Mouse (Mus musculus) MEL (cell line): Measurements from ENCODE around the gene Nedd8. TPM values are rescaled to one million over a fixed set of nuclear protein-coding genes. Genes with fewer than 3 reads are reported as not detected.

Source experiments
- DNase-seq: peaks from one replicate; pipeline ENCODE4 v3.0.0; 2011; ENCODE audit warnings: low read depth, low spot score
- H3K27ac ChIP-seq: 2 replicates; pipeline ENCODE4 v1.5.1; 2012; ENCODE audit warnings: low read depth, mild to moderate bottlenecking, control low read depth, low read length, moderate library complexity; ENCODE audit not compliant: control insufficient read depth
- H3K27me3 ChIP-seq, 2 experiments: fragments of 150-350 bp in 1 of 2; sonication (generic) in 1 of 2; 2 replicates each; pipeline ENCODE4 v1.6.1; 2012; ENCODE audit warnings: low read length in 2 of 2, mild to moderate bottlenecking in 2 of 2, improper control_type of control experiment in 1 of 2, moderate library complexity in 1 of 2; ENCODE audit not compliant: insufficient read depth in 2 of 2, control insufficient read depth in 1 of 2
- H3K36me3 ChIP-seq, 2 experiments: 2 replicates each; pipeline ENCODE4 v1.6.1; 2012 to 2014; ENCODE audit warnings: low read length in 2 of 2, improper control_type of control experiment in 1 of 2, inconsistent platforms in 1 of 2, mild to moderate bottlenecking in 1 of 2; ENCODE audit not compliant: insufficient read depth in 2 of 2, control insufficient read depth in 1 of 2
- H3K4me1 ChIP-seq, 2 experiments: fragments of 150-350 bp in 1 of 2; sonication (generic) in 1 of 2; 2 replicates each; pipeline ENCODE4 v1.6.1; 2012; ENCODE audit warnings: low read length in 2 of 2, improper control_type of control experiment in 1 of 2, mild to moderate bottlenecking in 1 of 2; ENCODE audit not compliant: insufficient read depth in 2 of 2, control insufficient read depth in 1 of 2
- H3K4me3 ChIP-seq, 2 experiments: fragments of 150-350 bp in 1 of 2; sonication (generic) in 1 of 2; 2 replicates each; pipeline ENCODE4 v1.5.1; 2012; ENCODE audit warnings: low read depth in 2 of 2, low read length in 2 of 2, mild to moderate bottlenecking in 2 of 2, moderate library complexity in 2 of 2, control low read depth in 1 of 2, improper control_type of control experiment in 1 of 2; ENCODE audit not compliant: control insufficient read depth in 1 of 2, insufficient read depth in 1 of 2
- H3K79me2 ChIP-seq: 2 replicates; pipeline ENCODE4 v1.6.1; 2012; ENCODE audit warnings: mild to moderate bottlenecking, low read length, moderate library complexity; ENCODE audit not compliant: control insufficient read depth, poor library complexity, insufficient read depth
- H3K9ac ChIP-seq: 2 replicates; pipeline ENCODE4 v1.6.1; 2012; ENCODE audit warnings: low read depth, mild to moderate bottlenecking, control low read depth, low read length, moderate library complexity; ENCODE audit not compliant: control insufficient read depth, poor library complexity, severe bottlenecking
- H3K9me3 ChIP-seq: fragments of 150-350 bp; sonication (generic); replicated peaks from 2 replicates; pipeline ENCODE4 v1.6.1; 2012; ENCODE audit warnings: mild to moderate bottlenecking, low read length, improper control_type of control experiment, moderate library complexity; ENCODE audit not compliant: insufficient read depth
- BHLHE40 ChIP-seq: IDR thresholded peaks from 2 replicates; pipeline ENCODE4 v1.6.1; 2012; ENCODE audit warnings: low read depth, mild to moderate bottlenecking, inconsistent platforms, low read length, improper control_type of control experiment, borderline replicate concordance
- CHD1 ChIP-seq: IDR thresholded peaks from 2 replicates; pipeline ENCODE4 v1.6.1; 2012; ENCODE audit warnings: low read depth, mild to moderate bottlenecking, inconsistent platforms, low read length, improper control_type of control experiment
- CTCF ChIP-seq, 3 experiments: IDR thresholded peaks in 2 of 3; conservative IDR thresholded peaks in 1 of 3; 2 replicates each; pipeline ENCODE4 v1.5.1; 2011 to 2012; ENCODE audit warnings: low read length in 3 of 3, low read depth in 2 of 3, mild to moderate bottlenecking in 2 of 3, improper control_type of control experiment in 1 of 3, inconsistent platforms in 1 of 3, mixed read lengths in 1 of 3, moderate library complexity in 1 of 3; ENCODE audit not compliant: control insufficient read depth in 1 of 3, insufficient read depth in 1 of 3, poor library complexity in 1 of 3, severe bottlenecking in 1 of 3
- E2F4 ChIP-seq: IDR thresholded peaks from 2 replicates; pipeline ENCODE4 v1.6.1; 2011; ENCODE audit warnings: low read depth, low read length, improper control_type of control experiment, borderline replicate concordance
- ELF1 ChIP-seq: IDR thresholded peaks from 2 replicates; pipeline ENCODE4 v1.6.1; 2014; ENCODE audit warnings: low read depth, mild to moderate bottlenecking, inconsistent platforms, low read length, improper control_type of control experiment, moderate library complexity
- EP300 ChIP-seq, 2 experiments: IDR thresholded peaks; 2 replicates each; pipeline ENCODE4 v1.6.1; 2011; ENCODE audit warnings: improper control_type of control experiment in 2 of 2, low read length in 2 of 2, low read depth in 1 of 2, mild to moderate bottlenecking in 1 of 2
- ETS1 ChIP-seq: IDR thresholded peaks from 2 replicates; pipeline ENCODE4 v1.6.1; 2012; ENCODE audit warnings: low read depth, mild to moderate bottlenecking, inconsistent platforms, low read length, improper control_type of control experiment, moderate library complexity
- GATA1 ChIP-seq: IDR thresholded peaks from 2 replicates; pipeline ENCODE4 v1.6.1; 2011; ENCODE audit warnings: low read depth, low read length, improper control_type of control experiment
- HCFC1 ChIP-seq: IDR thresholded peaks from 2 replicates; pipeline ENCODE4 v1.6.1; 2012; ENCODE audit warnings: low read depth, mild to moderate bottlenecking, inconsistent platforms, low read length, improper control_type of control experiment, moderate library complexity
- JUND ChIP-seq: IDR thresholded peaks from 2 replicates; pipeline ENCODE4 v1.6.1; 2011; ENCODE audit warnings: low read depth, mild to moderate bottlenecking, improper control_type of control experiment, low read length
- KAT2A ChIP-seq: conservative IDR thresholded peaks from 2 replicates; pipeline ENCODE4 v1.6.1; 2012; ENCODE audit warnings: low read depth, low read length, improper control_type of control experiment, inconsistent platforms
- MAFK ChIP-seq: IDR thresholded peaks from 2 replicates; pipeline ENCODE4 v1.6.1; 2011; ENCODE audit warnings: low read depth, mild to moderate bottlenecking, low read length, improper control_type of control experiment, borderline replicate concordance
- MAX ChIP-seq: IDR thresholded peaks from 2 replicates; pipeline ENCODE4 v1.6.1; 2011; ENCODE audit warnings: low read length, improper control_type of control experiment
- MAZ ChIP-seq: IDR thresholded peaks from 2 replicates; pipeline ENCODE4 v1.6.1; 2012; ENCODE audit warnings: low read depth, mild to moderate bottlenecking, inconsistent platforms, low read length, improper control_type of control experiment
- MEF2A ChIP-seq: IDR thresholded peaks from 2 replicates; pipeline ENCODE4 v1.6.1; 2014; ENCODE audit warnings: low read depth, mild to moderate bottlenecking, inconsistent platforms, low read length, improper control_type of control experiment; ENCODE audit not compliant: poor library complexity, insufficient replicate concordance, severe bottlenecking; ENCODE audit errors: extremely low read depth
- MXI1 ChIP-seq: IDR thresholded peaks from 2 replicates; pipeline ENCODE4 v1.6.1; 2011; ENCODE audit warnings: mild to moderate bottlenecking, low read depth, low read length, improper control_type of control experiment
- MYB ChIP-seq: IDR thresholded peaks from 2 replicates; pipeline ENCODE4 v1.6.1; 2011; ENCODE audit warnings: mild to moderate bottlenecking, low read depth, low read length, improper control_type of control experiment
- MYC ChIP-seq: IDR thresholded peaks from 2 replicates; pipeline ENCODE4 v1.6.1; 2011; ENCODE audit warnings: low read depth, mild to moderate bottlenecking, low read length, improper control_type of control experiment, moderate library complexity
- NELFE ChIP-seq: IDR thresholded peaks from 2 replicates; pipeline ENCODE4 v1.6.1; 2011; ENCODE audit warnings: low read depth, low read length, improper control_type of control experiment
- NRF1 ChIP-seq: IDR thresholded peaks from 2 replicates; pipeline ENCODE4 v1.6.1; 2014; ENCODE audit warnings: low read depth, mild to moderate bottlenecking, inconsistent platforms, low read length, improper control_type of control experiment, moderate library complexity; ENCODE audit not compliant: poor library complexity, insufficient read depth, severe bottlenecking
- POLR2A ChIP-seq, 2 experiments: IDR thresholded peaks; 2 replicates each; pipeline ENCODE4 v1.6.1; 2011 to 2012; ENCODE audit warnings: low read length in 2 of 2, mild to moderate bottlenecking in 2 of 2, control low read depth in 1 of 2, improper control_type of control experiment in 1 of 2, low read depth in 1 of 2, moderate library complexity in 1 of 2; ENCODE audit not compliant: control insufficient read depth in 1 of 2, insufficient read depth in 1 of 2, poor library complexity in 1 of 2
- POLR2AphosphoS2 ChIP-seq: IDR thresholded peaks from 2 replicates; pipeline ENCODE4 v1.6.1; 2011; ENCODE audit warnings: low read length, improper control_type of control experiment
- POLR2AphosphoS5 ChIP-seq: IDR thresholded peaks from 2 replicates; pipeline ENCODE4 v1.6.1; 2012; ENCODE audit warnings: low read depth, borderline replicate concordance, mild to moderate bottlenecking, inconsistent platforms, low read length, moderate library complexity, mixed read lengths
- RAD21 ChIP-seq: IDR thresholded peaks from 2 replicates; pipeline ENCODE4 v1.6.1; 2011; ENCODE audit warnings: mild to moderate bottlenecking, low read depth, low read length, improper control_type of control experiment
- RCOR1 ChIP-seq: IDR thresholded peaks from 2 replicates; pipeline ENCODE4 v1.6.1; 2012; ENCODE audit warnings: low read depth, mild to moderate bottlenecking, inconsistent platforms, low read length, improper control_type of control experiment
- SMC3 ChIP-seq: IDR thresholded peaks from 2 replicates; pipeline ENCODE4 v1.6.1; 2011; ENCODE audit warnings: low read depth, low read length, improper control_type of control experiment
- TAL1 ChIP-seq: IDR thresholded peaks from 2 replicates; pipeline ENCODE4 v1.6.1; 2012; ENCODE audit warnings: mild to moderate bottlenecking, inconsistent platforms, low read length, moderate library complexity, mixed read lengths
- TBP ChIP-seq: IDR thresholded peaks from 2 replicates; pipeline ENCODE4 v1.8.0; 2011; ENCODE audit warnings: low read depth, low read length, improper control_type of control experiment
- TCF12 ChIP-seq: IDR thresholded peaks from 2 replicates; pipeline ENCODE4 v1.6.1; 2014; ENCODE audit warnings: low read depth, mild to moderate bottlenecking, inconsistent platforms, low read length, improper control_type of control experiment, moderate library complexity
- UBTF ChIP-seq: IDR thresholded peaks from 2 replicates; pipeline ENCODE4 v1.6.1; 2012; ENCODE audit warnings: low read depth, mild to moderate bottlenecking, inconsistent platforms, low read length, improper control_type of control experiment, moderate library complexity, borderline replicate concordance; ENCODE audit not compliant: insufficient read depth
- USF1 ChIP-seq: IDR thresholded peaks from 2 replicates; pipeline ENCODE4 v1.6.1; 2014; ENCODE audit warnings: low read depth, mild to moderate bottlenecking, inconsistent platforms, low read length, improper control_type of control experiment, moderate library complexity
- USF2 ChIP-seq, 2 experiments: IDR thresholded peaks; 2 replicates each; pipeline ENCODE4 v1.6.1; 2011 to 2012; ENCODE audit warnings: improper control_type of control experiment in 2 of 2, low read length in 2 of 2, borderline replicate concordance in 1 of 2, inconsistent platforms in 1 of 2, low read depth in 1 of 2, mild to moderate bottlenecking in 1 of 2; ENCODE audit not compliant: insufficient read depth in 1 of 2
- ZC3H11A ChIP-seq: IDR thresholded peaks from 2 replicates; pipeline ENCODE4 v1.6.1; 2012; ENCODE audit warnings: low read depth, mild to moderate bottlenecking, inconsistent platforms, low read length, improper control_type of control experiment
- ZNF384 ChIP-seq: IDR thresholded peaks from 2 replicates; pipeline ENCODE4 v1.6.1; 2012; ENCODE audit warnings: low read depth, mild to moderate bottlenecking, inconsistent platforms, low read length, improper control_type of control experiment
- polyA plus RNA-seq, 2 experiments: library from polyadenylated mRNA; stranded (reverse) in 1 of 2; unstranded in 1 of 2; fragments of >175 nt in 1 of 2; fragments of >200 nt in 1 of 2; gene quantifications; 2 replicates each; pipeline versions ENCODE4 v1.2.1 to v1.2.4; 2012; ENCODE audit warnings: low replicate concordance in 2 of 2, low read depth in 1 of 2; ENCODE audit not compliant: insufficient read length in 2 of 2, insufficient read depth in 1 of 2, missing spikeins in 1 of 2
- total RNA-seq: library from RNA; depleted of rRNA; stranded (reverse); fragments of 300-350 nt; gene quantifications from 2 replicates; pipeline ENCODE4 v1.2.3, GENCODE M21; 2012

Nedd8 gene
- total and polyA plus RNA-seq, 3 experiments = 515 to 528 TPM; not detected in 1

DNA sequence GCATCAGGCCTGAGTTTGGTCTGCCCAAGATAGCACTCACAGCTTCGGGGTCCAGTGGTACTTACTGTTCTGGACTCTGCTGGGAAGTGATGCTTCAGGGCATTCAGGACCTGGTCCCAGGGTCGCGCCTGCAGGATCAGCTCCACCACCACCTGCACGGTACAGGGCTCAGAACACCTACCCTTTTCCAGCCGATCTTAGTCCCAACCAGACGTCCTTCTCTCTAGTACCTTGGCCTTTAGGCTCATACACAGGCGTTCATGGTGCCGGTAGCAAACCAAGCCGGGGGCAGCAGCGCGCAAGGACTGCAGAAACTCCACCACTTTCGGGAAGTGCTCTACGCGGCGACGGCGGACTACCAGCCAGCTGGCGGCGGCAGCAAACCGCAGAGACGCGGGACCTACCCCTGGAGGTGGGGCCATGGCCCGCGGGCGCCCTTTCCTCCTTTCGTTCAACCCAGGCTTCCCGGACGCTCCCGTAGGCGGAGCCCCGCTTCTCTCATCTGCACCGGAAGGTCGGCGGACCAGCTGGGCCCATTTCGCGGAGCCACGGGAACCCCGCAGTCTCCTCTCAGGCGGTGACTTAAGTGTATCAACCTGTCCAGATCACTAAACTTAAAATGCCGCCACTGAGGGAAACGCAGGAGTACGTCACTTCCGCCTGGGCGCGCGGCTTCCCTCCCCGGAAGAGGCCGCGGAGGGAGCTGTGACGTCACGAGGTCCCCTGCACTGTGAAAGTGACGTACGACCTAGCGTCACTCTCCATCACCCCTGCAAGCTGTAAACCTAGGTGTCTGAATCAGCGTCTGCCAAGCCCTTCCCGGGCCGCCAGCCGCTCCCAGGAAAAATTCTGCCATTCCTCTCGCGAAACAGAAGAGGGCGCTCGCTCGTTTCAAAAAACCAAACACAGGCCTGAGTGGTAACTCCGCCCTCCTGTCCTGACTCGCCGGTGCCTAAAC is 9.5 kb upstream of the Nedd8 start, which contains the start of gene Tinf2:
Gene Tinf2, minus strand, starts transcription at position 661 of the 958 bp plus-strand sequence.
- Histone ChIP-seq H3K36me3 (peaks cover 6 to 11% of the 10 kb centered on the region in 2 experiments), H3K27me3 (no peaks in the 10 kb centered on the region), H3K4me1 (peaks cover 0 to 6% of the 10 kb centered on the region in 2 experiments; a peak in 3 of 4 replicates), H3K79me2 (peaks cover 13% of the 10 kb centered on the region), H3K27ac (peak within 1 kb of the TSS; percentile 93), H3K9me3 (no peaks in the 10 kb centered on the region), H3K4me3 (peak within 1 kb of the TSS; percentile 76 to 83), H3K9ac (peak within 1 kb of the TSS; percentile 88)
- peak; percentile 99 for DNase-seq
- peak; percentile 84 for TF ChIP-seq HCFC1
- peak; percentile 81 for TF ChIP-seq MAZ
- no peak for TF ChIP-seq CHD1
- TF ChIP-seq RAD21 = peak; percentile 87
- peak; percentile 99 for TF ChIP-seq ETS1
- no peak for TF ChIP-seq ZNF384
- TF ChIP-seq USF1 = peak; percentile 48; the same call in 1 of the 2 replicates
- TF ChIP-seq JUND = no peak
- TF ChIP-seq POLR2A (IDR thresholded peaks at IDR 0.05; ENCODE audit: control insufficient read depth in 1 of 2, insufficient read depth in 1 of 2, low read depth in 1 of 2, low read length in 2 of 2, poor library complexity in 1 of 2) = peak; percentile 80 to 90; a peak in 3 of 4 replicates
- 0 out of 2 replicates have a peak, but pooled peaks have one; percentile 51 for TF ChIP-seq TBP
- peak; percentile 91 for TF ChIP-seq NELFE
- peak; percentile 54; the same call in 1 of the 2 replicates for TF ChIP-seq MAX
- TF ChIP-seq CTCF (IDR thresholded peaks at IDR 0.05 in 2 of 3, conservative IDR thresholded peaks at IDR 0.05 in 1 of 3; ENCODE audit: control insufficient read depth in 1 of 3, insufficient read depth in 1 of 3, low read depth in 2 of 3, low read length in 3 of 3, poor library complexity in 1 of 3, severe bottlenecking in 1 of 3) = peak; percentile 53 to 96 (median 86); a peak in 5 of 6 replicates
- TF ChIP-seq ELF1 = peak; percentile 92
- TF ChIP-seq POLR2AphosphoS2 = peak; percentile 81
- TF ChIP-seq NRF1 = no peak
- TF ChIP-seq BHLHE40 = 0 out of 2 replicates have a peak, but pooled peaks have one; percentile 43
- TF ChIP-seq POLR2AphosphoS5 = no peak
- TF ChIP-seq UBTF = no peak
- TF ChIP-seq USF2 (IDR thresholded peaks at IDR 0.05; ENCODE audit: borderline replicate concordance in 1 of 2, insufficient read depth in 1 of 2, low read depth in 1 of 2, low read length in 2 of 2) = no peak
- TF ChIP-seq MXI1 = peak; percentile 66
- peak; percentile 93 for TF ChIP-seq ZC3H11A
- TF ChIP-seq SMC3 = peak; percentile 95
- no peak; the same call in 1 of the 2 replicates for TF ChIP-seq KAT2A
- TF ChIP-seq MAFK = 0 out of 2 replicates have a peak, but pooled peaks have one; percentile 9
- TF ChIP-seq TAL1 = no peak
- TF ChIP-seq MEF2A = no peak
- TF ChIP-seq MYB = no peak
- 0 out of 2 replicates have a peak, but pooled peaks have one; percentile 10 for TF ChIP-seq MYC
- TF ChIP-seq TCF12 = peak; percentile 37; the same call in 1 of the 2 replicates
- TF ChIP-seq GATA1 = no peak
- peak; percentile 82 for TF ChIP-seq RCOR1
- TF ChIP-seq E2F4 = peak; percentile 87
- TF ChIP-seq EP300 (IDR thresholded peaks at IDR 0.05; ENCODE audit: low read depth in 1 of 2, low read length in 2 of 2) = peak in 1 of 2 experiments; percentile 37; a peak in 2 of 4 replicates
